Mouse (Mus musculus) right cerebral cortex, postnatal 36 days (tissue): ENCODE measurements around the gene Nisch.
A peak's percentile ranks its signal among the peaks of the same experiment; 100 is the strongest.

Source experiments
- DNase-seq, 2 experiments: peaks; one replicate each; pipeline ENCODE4 v3.0.0; 2022; ENCODE audit warnings: low spot score in 2 of 2, mixed read lengths in 1 of 2

The Nisch gene

DNA sequence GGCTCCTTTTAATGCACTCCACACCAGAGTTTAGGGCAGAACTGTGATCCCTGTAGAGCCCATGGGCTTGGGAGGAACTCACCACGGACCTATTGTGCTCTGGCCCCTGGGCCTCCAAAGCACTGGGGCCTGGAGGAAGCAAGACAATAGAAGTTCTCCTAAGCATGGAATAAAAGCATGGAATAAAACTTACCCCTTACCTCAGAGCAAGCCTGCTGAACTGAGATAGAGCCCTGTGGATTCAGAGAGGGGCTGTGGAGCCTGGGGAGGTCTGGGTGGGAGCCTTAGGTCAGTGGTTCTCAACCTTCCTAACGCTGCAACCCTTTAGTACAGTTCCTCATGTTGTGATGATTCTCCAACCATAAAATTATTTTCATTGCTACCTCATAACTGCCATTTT is at the start of gene Nisch:
Nisch (minus strand) TSS at position 101 of the 400 bp plus-strand sequence.
- no peak for DNase-seq

DNA sequence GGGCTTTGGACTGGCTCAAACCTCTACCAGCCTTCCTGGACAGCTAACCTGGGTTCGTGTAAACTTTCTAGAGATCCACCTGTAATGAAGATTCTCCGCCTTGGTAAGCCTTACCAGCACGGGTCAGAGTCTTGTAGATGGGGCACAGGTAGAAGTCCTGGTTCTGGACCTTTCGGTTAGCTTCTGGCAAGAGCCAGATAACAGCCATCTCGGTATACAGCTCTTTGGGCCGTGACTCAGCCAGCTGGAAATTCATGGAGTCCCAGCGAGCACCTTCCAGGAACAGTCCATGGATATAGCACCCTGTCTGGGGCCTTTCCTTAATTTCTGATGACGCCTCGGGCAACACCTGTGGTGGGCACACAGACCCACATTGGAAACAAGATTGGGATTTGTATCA is 44.2 kb upstream of the Nisch start:
- no peak for DNase-seq

DNA sequence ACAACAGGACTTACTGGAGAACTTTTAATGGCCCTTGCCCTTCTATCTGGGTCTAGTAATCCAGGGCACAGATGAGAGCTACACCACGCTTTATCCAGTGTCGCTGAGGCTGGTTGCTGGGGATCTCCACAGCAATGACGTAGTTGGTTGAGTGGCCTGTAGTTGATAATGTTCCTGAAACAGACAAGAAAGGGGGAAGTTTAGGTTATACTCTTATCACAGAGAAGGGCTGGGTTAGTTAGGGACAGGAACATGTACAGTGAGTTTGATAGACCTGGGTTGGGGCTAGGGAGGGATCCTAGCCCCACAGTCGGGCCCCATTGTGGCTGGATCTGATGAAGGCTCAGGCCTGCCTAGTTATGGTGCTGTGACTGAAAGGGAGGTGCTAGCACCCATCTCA is 43.6 kb upstream of the Nisch start:
- DNase-seq, result no peak

DNA sequence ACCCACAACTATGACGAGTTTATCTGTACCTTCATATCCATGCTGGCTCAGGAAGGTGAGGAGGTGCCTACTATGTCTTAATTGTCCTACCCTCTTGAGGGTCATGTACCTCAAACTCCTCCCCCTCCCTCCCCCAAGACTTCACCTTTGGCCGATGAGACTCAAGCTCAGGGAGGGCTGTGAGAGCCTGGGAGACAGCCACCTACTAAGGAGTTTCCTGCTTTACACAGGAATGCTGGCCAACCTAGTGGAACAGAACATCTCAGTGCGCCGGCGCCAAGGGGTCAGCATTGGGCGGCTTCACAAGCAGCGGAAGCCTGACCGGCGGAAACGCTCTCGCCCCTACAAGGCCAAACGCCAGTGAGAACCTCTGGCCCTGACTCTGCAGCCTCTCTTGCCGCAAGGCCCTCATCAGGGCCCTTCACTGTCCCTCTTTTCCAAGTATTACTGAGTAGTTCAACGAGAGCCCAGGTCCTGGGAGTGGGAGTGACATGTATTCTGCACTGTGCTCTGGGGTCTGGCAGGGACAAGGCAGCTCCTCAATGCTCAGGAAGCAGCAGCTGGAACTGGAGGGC is 41.8 kb upstream of the Nisch start:
- no peak for DNase-seq

DNA sequence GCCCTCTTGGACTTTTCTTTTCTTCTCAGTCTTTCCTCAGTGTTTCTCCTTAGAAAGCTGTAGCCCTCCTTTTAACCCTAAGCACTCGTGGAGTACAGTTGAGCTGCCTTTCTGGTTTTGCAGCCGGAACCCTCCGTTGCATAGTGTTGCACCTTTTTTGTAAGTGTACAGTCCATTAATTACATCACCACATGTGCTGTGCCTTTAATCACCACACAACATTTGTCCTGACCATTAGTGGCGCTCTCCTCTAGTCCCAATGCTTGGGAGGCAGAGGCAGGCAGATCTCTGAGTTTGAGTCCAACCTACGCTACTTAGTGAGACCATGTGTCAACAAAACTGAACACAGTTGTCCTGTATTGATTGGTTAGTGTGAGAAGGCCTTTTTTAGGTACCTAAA is 35.3 kb upstream of the Nisch start:
- no peak for DNase-seq

DNA sequence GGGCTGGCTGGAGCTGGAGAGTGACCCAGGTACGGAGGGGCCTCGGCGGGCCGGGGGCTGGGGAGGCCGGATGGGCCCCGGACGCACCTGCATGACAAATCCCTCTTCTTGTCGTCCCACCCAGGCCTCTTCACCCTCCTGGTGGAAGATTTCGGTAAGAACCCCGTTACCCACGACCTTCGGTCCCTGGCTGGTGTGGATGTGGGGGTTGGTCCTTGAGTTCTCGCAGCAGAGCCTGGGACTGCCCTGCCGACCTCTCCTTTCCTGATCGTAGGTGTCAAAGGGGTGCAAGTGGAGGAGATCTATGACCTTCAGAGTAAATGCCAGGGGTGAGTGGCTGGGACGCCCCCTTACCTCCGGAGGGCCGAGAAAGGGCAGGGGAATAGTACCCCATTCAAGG is 34.9 kb upstream of the Nisch start:
- no peak for DNase-seq

DNA sequence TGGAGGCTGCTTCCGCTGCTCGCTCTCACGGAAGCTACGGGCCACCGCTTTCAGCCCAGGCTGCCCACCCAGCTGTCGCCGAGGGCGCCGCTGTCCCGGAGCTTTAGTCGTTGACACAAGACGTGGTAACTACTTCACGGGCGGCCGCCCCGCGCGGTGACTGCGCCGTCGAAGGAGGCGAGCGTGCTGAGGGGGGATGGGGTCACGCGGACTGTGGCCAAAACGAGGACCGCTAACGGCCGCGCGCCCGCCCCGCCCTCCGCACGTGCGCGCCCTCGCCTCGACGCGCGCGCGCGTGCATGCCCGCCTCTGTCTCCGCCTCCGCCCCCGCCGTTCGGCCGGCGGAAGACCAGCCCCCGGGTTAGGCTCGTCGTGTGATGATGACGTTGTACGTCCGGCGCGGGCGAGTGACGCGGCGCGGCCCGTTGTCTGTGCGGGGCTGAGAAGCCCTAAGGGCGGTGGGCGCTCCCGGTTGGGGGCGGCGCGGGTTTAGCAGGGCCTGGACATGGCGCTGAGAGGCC is 34.4 kb upstream of the Nisch start, which contains the start of the genes Phf7 and Bap1:
Phf7 (minus strand) TSS at position 234 of the 521 bp plus-strand sequence.
Bap1 (plus strand) TSS at position 367 of the 521 bp plus-strand sequence.
- DNase-seq, result peak; percentile 91 to 92

DNA sequence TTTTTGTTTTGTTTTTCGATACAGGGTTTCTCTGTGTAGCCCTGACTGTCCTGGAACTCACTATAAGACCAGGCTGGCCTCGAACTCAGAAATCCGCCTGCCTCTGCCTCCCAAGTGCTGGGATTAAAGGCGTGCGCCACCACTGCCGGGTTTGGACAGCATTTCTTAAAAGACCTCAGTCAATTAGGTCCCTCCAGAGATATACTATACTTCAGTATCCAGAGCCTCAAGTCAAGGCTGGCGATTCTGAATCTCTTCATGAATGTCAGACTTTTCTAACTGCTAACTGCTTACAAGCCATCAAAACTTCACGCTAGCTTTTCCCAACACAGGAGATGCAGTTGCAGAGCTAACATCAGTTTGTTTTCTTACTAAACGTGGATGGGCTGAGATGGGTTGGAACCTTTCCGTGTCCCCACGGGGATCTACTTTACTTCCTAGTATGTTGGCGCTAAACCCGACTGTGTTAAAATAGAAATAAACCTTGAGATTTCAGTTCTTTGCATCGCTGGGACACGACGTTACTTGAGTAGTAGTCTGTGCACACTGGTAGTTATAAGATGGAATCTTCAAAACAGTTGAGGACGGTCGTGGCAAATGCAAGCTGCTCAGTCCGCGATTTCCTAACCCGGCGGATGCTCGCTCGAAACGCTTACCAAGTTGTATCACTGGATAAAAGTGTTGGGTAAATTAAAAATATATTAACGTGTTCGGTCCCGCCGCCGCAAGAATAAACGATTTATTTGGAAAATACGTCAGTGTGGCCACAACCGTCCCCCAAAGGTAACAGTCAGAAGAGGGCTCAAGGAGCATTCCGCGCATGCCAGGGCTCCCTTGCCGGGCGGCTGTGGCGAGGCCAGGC is 33.7 kb upstream of the Nisch start:
- no peak for DNase-seq

DNA sequence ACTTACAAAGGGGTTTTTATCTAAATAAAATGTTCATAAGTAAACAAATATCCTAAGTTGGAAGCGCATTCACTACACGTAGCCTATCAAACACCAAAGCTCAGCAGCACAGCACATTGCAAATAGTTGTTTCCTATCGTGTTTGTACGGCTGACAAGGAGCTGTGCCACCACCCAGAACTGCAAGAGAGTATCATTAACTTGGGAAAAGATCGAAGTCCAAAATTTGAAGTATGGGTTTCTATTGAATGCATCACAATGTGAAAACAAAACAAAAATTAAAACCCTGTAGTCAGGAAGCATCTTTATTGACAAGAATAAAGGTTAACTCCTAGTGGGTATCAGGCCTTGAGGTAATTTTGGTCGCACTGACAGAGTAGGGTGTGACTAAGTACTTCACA is 31.6 kb upstream of the Nisch start:
- DNase-seq, result no peak

DNA sequence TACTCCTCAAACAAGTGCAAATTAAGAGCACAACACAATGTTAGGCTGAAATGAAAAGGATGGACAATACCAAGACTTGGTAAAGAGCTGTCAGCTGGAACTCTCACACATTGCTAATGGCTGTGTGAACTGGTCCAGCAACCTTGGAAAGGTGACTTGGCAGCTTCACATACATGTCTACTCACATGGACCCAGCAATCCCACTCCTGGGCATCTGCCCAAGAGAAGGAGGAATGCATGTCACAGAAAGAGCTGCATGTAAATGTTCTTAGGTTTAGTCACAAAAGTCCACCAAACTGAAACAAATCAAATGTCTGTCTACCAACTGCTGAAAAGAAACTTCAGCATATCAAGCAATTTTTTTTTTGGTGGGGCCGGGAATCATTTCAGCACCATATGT is 29.2 kb upstream of the Nisch start:
- no peak for DNase-seq

DNA sequence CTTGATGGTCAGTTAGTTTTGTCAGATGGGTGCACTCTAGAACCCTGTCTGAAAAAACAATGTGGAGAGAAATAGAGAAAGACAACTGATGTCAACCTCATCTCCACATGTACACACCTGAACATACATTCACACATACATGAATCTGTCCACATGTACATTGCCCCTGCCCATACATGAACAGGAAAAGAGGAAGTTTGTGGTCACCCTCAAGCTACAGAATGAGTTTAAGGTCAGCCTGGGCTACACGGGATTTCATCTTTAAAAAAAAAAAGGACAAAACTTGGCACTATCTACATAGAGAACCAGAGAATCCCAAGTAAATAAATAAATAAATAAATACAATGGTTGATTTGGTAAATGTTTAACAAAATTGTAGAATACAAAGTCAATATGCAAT is 28.0 kb upstream of the Nisch start:
- no peak for DNase-seq

DNA sequence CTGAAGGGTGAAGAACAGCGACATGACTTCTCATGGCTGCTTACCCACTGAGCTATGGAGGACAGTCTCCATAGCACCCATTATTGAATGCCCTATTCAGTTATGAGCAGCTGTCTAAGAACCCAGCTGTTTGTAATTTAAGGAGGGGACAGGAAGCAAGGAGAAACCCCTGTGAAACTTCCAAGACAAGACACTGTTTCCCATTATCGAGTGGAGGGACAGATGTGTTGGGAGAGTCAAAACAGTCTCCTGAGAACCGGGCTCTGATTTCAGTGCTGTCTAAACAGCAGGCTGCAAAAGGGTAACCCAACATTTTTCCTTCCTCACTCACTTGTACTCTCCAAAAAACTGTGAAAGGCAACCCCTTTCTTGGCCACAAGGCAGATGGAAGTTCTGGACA is 23.8 kb upstream of the Nisch start:
- DNase-seq, result no peak

DNA sequence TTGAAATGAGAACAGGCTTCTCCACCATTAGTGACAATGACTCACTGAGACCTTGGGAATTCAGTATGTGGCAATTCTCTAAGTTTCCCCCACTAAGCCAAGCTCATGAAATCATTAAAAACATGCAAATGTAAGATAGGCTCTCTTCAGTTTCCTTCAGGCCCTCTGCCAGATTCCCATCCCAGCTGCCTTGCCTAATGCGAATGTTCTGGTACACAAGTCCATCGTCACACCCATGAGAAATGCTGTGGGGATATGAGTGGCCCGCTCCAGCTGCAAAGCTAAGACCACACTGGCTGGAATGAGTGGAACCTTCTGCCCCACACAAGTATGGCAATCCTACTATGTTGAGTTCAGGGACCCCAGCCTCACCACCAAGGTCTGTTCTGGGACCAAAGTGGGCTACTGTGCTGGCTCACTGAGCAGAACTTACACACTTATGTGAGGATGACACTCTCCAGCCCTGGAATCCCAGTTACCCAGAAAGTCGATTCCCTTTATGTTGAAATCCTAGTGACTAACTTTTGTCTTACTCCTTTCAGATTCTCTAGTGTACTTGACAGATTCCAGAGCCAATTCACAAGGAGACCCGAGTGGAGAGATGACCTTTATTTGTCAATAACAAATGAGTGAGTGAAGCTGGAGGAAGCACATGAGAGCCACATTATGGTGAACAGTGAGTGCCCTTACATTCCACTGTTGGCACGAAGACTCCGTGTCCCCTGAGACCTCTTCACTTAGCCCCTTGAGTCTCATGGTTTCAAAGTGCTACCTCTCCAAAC is 20.5 kb upstream of the Nisch start:
- DNase-seq, result no peak

DNA sequence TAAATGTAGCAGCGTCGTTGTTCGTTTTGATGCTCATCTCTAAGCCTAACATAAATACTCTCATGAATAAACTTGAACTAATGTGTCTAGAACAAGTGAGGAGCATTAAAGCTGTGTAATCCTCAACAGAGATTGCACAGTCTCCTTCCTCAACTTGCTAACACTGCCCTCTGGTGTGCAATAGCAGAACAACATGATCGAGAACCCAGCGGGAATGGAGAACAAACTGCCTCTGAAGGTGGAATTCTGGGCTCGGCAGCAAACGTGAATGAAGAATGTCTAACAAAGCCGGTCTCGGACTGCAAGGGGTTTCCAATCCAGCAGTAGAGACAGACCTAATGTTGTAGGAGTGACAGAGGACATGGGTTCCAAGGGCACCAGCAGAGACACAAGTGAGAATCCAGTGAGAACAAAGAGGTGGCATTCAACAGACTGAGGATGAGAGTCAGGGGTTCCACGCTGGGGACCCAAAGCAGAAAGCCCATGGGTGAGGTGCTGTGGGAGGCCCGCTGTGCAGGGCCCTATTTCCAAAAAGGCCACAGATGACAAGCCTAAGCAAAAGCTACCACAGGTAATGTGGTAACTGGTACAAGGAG is 17.3 kb upstream of the Nisch start:
- DNase-seq, result peak; percentile 36 to 42

DNA sequence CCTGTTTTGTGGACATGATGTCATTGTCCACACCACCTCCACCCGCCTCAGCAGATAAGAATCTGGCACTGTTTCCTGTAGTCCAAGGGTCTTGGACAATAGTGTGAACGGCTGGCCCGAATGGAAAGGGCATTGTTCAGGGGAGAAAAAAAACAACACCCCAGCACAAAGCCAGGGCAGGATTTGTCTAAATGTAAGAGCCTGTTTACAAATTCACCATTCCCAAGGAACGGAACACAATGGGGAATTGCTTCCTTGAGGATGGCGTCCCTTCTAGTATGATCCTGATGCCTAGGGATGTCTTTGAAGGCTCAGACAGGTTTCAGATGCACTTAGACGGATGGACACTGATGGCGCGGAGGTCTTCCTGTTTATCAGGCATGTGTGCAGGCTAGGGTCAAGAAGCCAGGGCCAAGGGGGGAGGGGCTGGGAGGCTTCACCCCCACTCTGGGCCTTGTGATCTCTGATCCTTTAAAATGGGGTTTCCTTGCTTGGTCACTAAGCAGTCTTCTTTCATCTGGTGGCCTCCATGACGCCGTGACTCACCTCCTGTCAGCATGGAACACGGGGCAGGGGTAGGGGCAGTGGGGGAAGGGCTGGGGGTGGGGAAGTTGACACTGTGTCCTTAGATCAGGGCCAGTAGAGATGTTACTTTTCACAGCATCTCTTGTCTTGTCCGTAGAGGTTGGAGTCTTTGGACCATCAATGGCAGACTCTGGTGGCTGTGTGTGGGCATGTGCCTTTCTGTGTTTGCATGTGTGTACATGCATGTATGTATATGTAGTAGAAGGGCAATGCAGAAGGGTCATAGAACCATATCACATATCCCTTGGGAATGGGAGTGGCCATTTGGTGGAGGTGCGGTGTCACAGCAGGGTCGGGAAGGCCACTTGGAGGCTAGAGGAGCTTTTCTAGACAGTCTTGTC is 16.6 kb upstream of the Nisch start:
- DNase-seq, result no peak

DNA sequence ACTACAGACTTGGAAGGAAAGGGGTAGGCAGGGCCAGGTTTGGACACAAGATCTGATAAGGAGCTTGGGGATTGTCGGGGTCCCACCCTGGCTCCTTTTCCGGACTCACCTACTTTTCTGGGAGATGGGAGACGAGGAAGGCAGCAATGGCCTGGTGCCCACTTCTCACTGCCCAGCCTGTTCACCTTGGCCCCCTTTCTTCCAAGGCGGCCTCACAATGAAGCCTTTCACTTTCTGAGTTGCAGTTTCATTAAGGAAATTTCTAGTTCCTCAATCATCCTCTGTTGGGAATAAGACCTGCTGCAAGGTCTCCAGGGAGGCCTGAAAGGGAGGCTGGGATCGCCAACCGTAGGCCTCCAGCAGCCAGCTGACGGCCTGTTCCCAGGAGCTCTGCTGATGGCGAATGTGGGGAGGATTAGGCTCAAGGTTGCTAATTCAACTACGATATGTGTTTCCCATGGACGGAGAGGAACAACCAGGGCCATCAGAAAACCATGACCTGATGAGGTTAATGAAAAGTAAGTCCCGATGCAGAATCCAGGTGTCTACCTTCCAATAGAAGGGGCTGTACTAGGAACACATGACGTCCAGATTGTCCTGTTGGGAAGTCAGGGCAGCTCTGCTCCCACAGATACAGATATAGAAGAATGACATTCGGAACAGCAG is 15.8 kb upstream of the Nisch start:
- no peak for DNase-seq

DNA sequence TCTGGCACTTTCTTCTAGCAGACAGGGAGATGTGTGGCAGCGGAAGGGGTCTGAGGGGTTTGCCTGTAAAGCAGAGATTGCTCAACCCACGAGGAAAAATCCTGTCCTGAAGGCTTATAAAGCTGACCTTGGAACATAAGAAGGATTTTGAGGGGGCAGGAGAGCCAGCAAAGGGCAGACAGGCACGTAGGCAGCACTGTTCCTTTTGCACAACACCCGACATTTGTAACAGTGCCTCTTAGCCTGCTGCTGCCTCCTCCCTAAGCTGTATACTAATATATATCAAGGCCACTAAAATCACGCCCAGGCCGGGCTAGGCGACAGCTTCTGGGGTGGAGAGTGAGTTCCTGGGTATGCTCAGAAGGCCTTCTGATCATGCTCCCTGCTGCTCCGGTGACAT is 13.7 kb upstream of the Nisch start:
- no peak for DNase-seq

DNA sequence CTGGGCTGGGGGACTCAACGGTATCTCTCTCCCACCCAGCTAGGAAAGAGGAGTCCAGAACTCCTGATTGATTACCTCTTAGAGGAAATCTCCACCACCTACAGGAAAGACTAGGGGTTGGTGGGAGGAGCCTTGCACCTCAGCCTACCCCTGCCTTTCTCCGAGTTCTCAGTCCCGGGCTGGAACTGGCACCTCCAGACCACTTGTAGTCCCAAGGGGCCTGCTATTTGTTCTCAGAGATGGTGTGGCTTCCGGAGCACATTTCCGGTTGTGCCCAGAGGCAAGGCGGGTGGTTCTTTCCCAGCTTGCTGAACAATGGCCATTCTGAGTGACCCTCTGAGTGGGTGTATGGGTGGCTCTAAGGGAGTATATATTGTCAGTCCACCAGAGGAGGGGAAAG is 11.5 kb upstream of the Nisch start:
- DNase-seq, result no peak

DNA sequence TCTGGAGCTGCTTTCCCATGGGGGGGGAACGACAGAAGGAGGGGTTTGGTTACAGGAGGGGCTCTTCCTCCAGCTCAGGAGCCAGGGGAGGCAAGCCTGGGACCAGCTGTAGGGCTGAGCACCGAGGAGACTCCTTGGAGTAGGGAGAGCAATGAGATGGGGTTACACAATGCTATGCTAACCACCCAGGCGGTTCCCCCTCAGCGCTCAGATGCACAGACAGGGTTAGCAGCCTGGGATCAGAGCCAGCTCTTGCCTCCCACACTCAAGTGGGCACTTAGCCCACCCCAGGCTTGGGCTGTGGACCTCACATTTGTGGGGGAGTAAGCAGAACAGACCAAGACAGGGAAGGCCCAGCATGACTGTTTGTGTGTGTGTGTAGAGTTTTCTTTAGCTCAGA is 10.2 kb upstream of the Nisch start:
- DNase-seq, result peak in 1 of 2 experiments; percentile 44

DNA sequence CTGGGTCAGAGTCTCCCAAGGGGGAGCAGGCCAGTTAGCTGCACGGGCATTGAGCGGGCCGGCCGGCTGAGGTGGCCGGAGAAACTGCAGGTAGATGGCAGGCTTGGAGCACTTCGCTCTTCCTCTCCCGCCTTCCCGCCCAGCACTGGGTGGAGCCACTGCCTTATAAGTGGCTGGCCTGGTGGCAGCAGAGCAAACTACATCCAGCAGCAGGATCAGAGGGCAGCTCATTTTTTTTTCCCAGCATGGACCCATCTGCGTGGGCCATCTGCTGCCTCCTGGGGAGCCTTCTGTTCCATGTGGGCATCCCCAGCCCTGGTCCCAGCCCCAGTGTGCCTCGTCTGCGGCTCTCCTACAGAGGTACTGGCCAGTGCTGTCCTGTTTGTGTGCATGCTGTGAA is 920 bp upstream of the Nisch start, which contains the start of gene Sema3g:
Sema3g (plus strand) TSS at position 195 of the 400 bp plus-strand sequence.
- DNase-seq, result no peak
